20 mouse cellular contexts compared by ENCODE assay signal in the genomic region with DNA sequence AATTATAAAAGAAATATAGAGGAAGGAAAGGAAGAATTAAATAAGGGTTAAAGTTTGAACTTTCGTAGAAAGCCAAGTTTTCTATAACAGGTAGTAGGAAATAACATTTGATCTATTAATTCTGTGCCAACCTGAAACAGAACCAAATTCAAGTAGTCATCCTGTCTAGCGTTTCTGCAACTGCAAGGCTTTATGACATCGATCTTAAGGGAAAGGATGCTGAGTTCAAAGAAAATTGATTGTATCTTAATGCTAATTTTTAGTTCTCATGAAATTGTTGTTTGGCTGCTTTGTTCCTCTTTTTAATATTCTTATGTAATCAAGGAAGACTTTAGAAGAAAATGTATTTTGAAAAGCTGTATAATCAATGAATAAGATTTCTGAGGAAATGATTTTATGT.
"Had no signal": no experiment of that assay in that cellular context is flagged by ENCODE, and none has a peak within 500 bp of the region (broad histone marks: within the 10 kb centered on the region; RNA-seq: fewer than 3 reads in every experiment).

No protein-coding gene starts in this region.

- ATAC-seq: hindbrain, embryonic 16.5 days; hindbrain, postnatal 0 days; intestine, embryonic 15.5 days; intestine, embryonic 16.5 days; intestine, postnatal 0 days had no signal

- DNase-seq: heart, postnatal 10 days; heart, postnatal 14 days; heart, postnatal 36 days; heart, postnatal 4 days; kidney, adult 11 months; kidney, adult 18-20 months; kidney, adult 2 months; kidney, adult 8-10 months; kidney, adult 9 months; kidney, postnatal 10 days; kidney, postnatal 14 days; kidney, postnatal 25 days; kidney, postnatal 36 days; kidney, postnatal 4 days; layer of hippocampus, postnatal 36 days had no signal
